Mouse (Mus musculus) MEL (cell line): ENCODE results near the gene Ddx41.

Experiments
- EP300 ChIP-seq, 2 experiments: IDR thresholded peaks; 2 replicates each; pipeline ENCODE4 v1.6.1; 2011; ENCODE audit warnings: improper control_type of control experiment in 2 of 2, low read length in 2 of 2, low read depth in 1 of 2, mild to moderate bottlenecking in 1 of 2
- UBTF ChIP-seq: IDR thresholded peaks from 2 replicates; pipeline ENCODE4 v1.6.1; 2012; ENCODE audit warnings: low read depth, mild to moderate bottlenecking, inconsistent platforms, low read length, improper control_type of control experiment, moderate library complexity, borderline replicate concordance; ENCODE audit not compliant: insufficient read depth

GRCm38 (mm10) chr13:55511492-55511861 lies 25.0 kb downstream of the Ddx41 start:
- TF ChIP-seq UBTF (no peak), EP300 (IDR thresholded peaks at IDR 0.05; ENCODE audit: low read depth in 1 of 2, low read length in 2 of 2) (no peak)
